Mouse (Mus musculus): ENCODE measurements around the gene Gstp3.

- TF ChIP-seq CEBPB (IDR thresholded peaks at IDR 0.05; ENCODE audit: low read depth): no peak
- no peak for TF ChIP-seq CTCF (IDR thresholded peaks at IDR 0.05; ENCODE audit: control insufficient read depth, insufficient read depth, insufficient read length)
- no peak for TF ChIP-seq USF1 (IDR thresholded peaks at IDR 0.05; ENCODE audit: low read depth)
- TF ChIP-seq MAX (IDR thresholded peaks at IDR 0.05): no peak
- no peak for TF ChIP-seq MYOD1 (IDR thresholded peaks at IDR 0.05; ENCODE audit: control insufficient read depth, insufficient read length, low read depth)
- no peak for TF ChIP-seq FOSL1 (IDR thresholded peaks at IDR 0.05; ENCODE audit: insufficient read depth, low read length, poor library complexity, severe bottlenecking)
- TF ChIP-seq MYOG (IDR thresholded peaks at IDR 0.05; ENCODE audit: control insufficient read depth, extremely low read depth, insufficient read length): no peak
These were observed 31.8 kb downstream of the Gstp3 start for GRCm38 (mm10) chr19:4027576-4027975.

Measured in C2C12 (cell line).